Mouse (Mus musculus): ENCODE results near the gene Tnr. TPM values are rescaled to one million over a fixed set of nuclear protein-coding genes. Genes with fewer than 3 reads are reported as not detected.

Gene Tnr
- polyA plus RNA-seq, 1 experiment, result not detected

DNA sequence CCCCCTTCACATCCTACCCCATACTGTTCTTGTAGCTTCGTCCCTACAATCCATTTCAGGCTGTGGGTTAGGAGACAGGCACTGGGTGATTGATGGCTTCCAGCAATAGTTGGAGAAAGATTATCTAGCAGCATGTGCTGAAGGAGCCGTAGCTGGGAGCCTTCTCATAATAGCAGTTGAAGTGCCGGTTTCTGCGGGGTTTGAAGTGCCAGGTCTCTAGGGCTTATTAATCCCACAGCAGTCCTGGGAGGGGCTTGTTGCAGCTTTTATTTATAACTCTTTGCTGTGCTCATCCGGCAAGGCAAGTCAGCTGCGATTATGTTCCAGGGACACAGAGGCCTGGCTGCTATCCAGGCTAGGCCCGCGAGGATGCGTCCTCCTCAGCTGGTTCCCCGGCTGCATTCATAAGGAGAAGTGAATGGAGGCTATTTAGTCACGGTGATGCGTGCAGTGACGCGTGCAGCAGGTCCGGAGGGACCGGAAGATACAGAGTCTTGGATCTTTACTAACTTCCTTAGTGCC, 147.1 kb downstream of the Tnr start:
- TF ChIP-seq POLR2A (IDR thresholded peaks at IDR 0.05; ENCODE audit: low read depth, low read length), result no peak
- no peak for TF ChIP-seq CTCF (IDR thresholded peaks at IDR 0.05; ENCODE audit: extremely low read depth, insufficient read depth, insufficient read length, insufficient replicate concordance)
- no peaks in the 10 kb centered on the region for H3K27me3 ChIP-seq (ENCODE audit: control insufficient read depth, insufficient read depth, low read length)
- H3K4me3 ChIP-seq (ENCODE audit: extremely low read depth, insufficient read depth, insufficient read length), result no peak overlapping the region
- WGBS, result 69% methylated on average over 16 of the region's 16 CpGs
- no peak overlapping the region for H3K27ac ChIP-seq (ENCODE audit: insufficient read depth, low read length)
- no peaks in the 10 kb centered on the region for H3K36me3 ChIP-seq (ENCODE audit: control insufficient read depth, insufficient read depth, low read length)
- no peaks in the 10 kb centered on the region for H3K4me1 ChIP-seq (ENCODE audit: control insufficient read depth, insufficient read depth, insufficient read length)
- DNase-seq (ENCODE audit: low read depth in 1 of 2, low spot score in 2 of 2), result no peak

DNA sequence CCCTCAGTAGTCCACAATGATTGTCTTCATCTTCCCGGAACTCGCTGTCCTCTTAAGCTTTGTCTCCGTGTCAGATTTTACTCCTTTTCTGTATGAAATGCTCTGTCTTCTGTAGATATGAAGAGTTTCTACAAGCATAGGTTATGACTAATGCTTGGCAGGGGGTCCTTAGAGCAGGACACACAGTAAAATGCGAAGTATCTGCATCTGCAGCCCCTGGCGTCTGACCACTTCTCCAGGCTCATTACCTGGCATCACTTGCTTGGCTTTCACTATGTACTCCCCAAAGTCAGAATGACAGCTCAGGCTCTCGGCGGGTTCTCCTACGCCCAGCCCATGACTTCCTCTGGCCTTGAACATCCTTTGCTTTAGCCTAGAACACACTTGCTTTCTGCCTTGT, 147.6 kb downstream of the Tnr start:
- WGBS, result 79% methylated on average over 8 of the region's 8 CpGs
- Histone ChIP-seq H3K27ac (ENCODE audit: insufficient read depth, low read length) (no peak overlapping the region), H3K27me3 (ENCODE audit: control insufficient read depth, insufficient read depth, low read length) (no peaks in the 10 kb centered on the region), H3K4me1 (ENCODE audit: control insufficient read depth, insufficient read depth, insufficient read length) (no peaks in the 10 kb centered on the region), H3K4me3 (ENCODE audit: extremely low read depth, insufficient read depth, insufficient read length) (no peak overlapping the region), H3K36me3 (ENCODE audit: control insufficient read depth, insufficient read depth, low read length) (no peaks in the 10 kb centered on the region)
- TF ChIP-seq CTCF (IDR thresholded peaks at IDR 0.05; ENCODE audit: extremely low read depth, insufficient read depth, insufficient read length, insufficient replicate concordance), result no peak
- TF ChIP-seq POLR2A (IDR thresholded peaks at IDR 0.05; ENCODE audit: low read depth, low read length), result no peak
- no peak for DNase-seq (ENCODE audit: low read depth in 1 of 2, low spot score in 2 of 2)

DNA sequence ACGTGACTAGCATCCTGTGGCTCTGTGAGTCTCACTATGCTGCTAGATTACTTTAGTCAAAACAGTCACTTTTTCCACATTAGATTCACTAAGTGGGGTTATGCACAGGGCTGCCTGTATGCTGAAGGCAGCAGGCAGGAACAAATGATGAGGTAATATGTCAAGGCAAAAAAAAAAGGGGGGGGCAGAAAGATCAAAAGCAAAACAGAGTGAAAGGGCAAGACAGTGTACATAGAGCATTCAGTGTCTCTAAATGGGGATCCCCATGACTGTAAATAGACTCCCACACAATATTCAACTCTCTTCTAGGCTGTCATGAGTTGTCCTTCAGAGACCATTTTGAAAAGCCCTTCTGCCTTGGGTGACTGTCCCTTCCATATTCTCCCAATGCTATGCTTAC, 150.7 kb downstream of the Tnr start:
- 76% methylated on average over 1 of the region's 1 CpGs for WGBS
- Histone ChIP-seq H3K27ac (ENCODE audit: insufficient read depth, low read length) (no peak overlapping the region), H3K4me1 (ENCODE audit: control insufficient read depth, insufficient read depth, insufficient read length) (no peaks in the 10 kb centered on the region), H3K4me3 (ENCODE audit: extremely low read depth, insufficient read depth, insufficient read length) (no peak overlapping the region), H3K36me3 (ENCODE audit: control insufficient read depth, insufficient read depth, low read length) (no peaks in the 10 kb centered on the region), H3K27me3 (ENCODE audit: control insufficient read depth, insufficient read depth, low read length) (no peaks in the 10 kb centered on the region)
- no peak for DNase-seq (ENCODE audit: low read depth in 1 of 2, low spot score in 2 of 2)
- TF ChIP-seq CTCF (IDR thresholded peaks at IDR 0.05; ENCODE audit: extremely low read depth, insufficient read depth, insufficient read length, insufficient replicate concordance), result no peak
- no peak for TF ChIP-seq POLR2A (IDR thresholded peaks at IDR 0.05; ENCODE audit: low read depth, low read length)

DNA sequence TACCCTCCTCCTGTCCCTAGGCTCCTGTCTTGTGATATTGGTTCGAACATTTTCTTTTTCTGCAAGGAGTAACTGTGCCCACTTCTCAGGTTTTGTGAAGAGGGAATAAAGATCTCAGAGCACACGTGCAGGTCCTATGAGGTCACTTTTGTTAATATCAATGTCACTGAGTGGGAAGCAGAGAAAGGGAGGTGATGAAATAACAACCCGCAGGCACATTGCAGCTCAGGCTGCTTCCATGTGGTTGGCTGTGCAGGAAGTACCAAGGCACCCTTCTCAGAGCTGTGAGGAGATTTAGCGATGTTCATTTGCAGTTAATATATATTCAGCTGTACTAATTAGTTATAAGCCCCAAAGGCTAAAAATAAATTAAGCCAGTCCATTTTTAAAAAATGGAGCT, 151.9 kb downstream of the Tnr start:
- TF ChIP-seq POLR2A (IDR thresholded peaks at IDR 0.05; ENCODE audit: low read depth, low read length) (no peak), CTCF (IDR thresholded peaks at IDR 0.05; ENCODE audit: extremely low read depth, insufficient read depth, insufficient read length, insufficient replicate concordance) (no peak)
- H3K4me1 ChIP-seq (ENCODE audit: control insufficient read depth, insufficient read depth, insufficient read length), result no peaks in the 10 kb centered on the region
- DNase-seq (ENCODE audit: low read depth in 1 of 2, low spot score in 2 of 2), result no peak
- H3K27ac ChIP-seq (ENCODE audit: insufficient read depth, low read length), result no peak overlapping the region
- no peak overlapping the region for H3K4me3 ChIP-seq (ENCODE audit: extremely low read depth, insufficient read depth, insufficient read length)
- no peaks in the 10 kb centered on the region for H3K36me3 ChIP-seq (ENCODE audit: control insufficient read depth, insufficient read depth, low read length)
- 42% methylated on average over 4 of the region's 4 CpGs for WGBS
- H3K27me3 ChIP-seq (ENCODE audit: control insufficient read depth, insufficient read depth, low read length), result no peaks in the 10 kb centered on the region

DNA sequence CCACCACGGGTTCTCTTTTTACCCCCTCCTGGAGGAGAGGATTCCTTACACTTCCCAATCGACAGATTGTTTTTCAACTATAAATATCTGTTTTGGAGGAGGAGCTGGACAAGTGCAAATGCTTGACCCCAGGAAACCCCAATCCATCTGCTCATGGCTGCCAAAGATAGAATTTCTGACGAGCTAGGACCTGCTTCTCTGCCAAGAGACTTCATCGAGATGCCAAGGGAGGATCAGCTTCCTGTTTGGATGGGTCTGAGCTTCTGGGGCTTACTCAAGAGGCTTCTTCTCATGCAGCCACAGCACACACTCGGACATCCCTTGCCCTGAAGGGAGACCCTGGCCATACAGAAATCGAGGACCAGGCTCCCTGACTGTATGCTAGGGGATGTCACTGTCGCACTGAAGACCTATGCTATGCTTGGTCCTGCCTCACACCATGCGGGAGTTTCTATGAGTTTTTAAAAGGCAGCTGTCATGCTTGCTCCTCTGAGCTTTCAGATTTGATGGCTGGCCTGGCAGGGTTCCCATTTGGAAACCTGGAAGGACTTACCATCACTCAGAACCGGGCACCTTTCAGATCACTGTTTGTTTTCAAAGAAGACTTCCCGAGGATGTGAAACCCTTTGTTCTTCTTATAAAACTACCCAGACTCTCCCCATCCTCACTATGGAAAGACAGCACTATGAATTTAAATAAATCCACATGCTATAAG, 154.8 kb downstream of the Tnr start:
- Histone ChIP-seq H3K27me3 (ENCODE audit: control insufficient read depth, insufficient read depth, low read length) (no peaks in the 10 kb centered on the region), H3K36me3 (ENCODE audit: control insufficient read depth, insufficient read depth, low read length) (no peaks in the 10 kb centered on the region), H3K27ac (ENCODE audit: insufficient read depth, low read length) (no peak overlapping the region), H3K4me3 (ENCODE audit: extremely low read depth, insufficient read depth, insufficient read length) (no peak overlapping the region), H3K4me1 (ENCODE audit: control insufficient read depth, insufficient read depth, insufficient read length) (no peaks in the 10 kb centered on the region)
- DNase-seq (ENCODE audit: low read depth in 1 of 2, low spot score in 2 of 2), result no peak
- TF ChIP-seq POLR2A (IDR thresholded peaks at IDR 0.05; ENCODE audit: low read depth, low read length) (no peak), CTCF (IDR thresholded peaks at IDR 0.05; ENCODE audit: extremely low read depth, insufficient read depth, insufficient read length, insufficient replicate concordance) (no peak)
- 65% methylated on average over 10 of the region's 10 CpGs for WGBS

DNA sequence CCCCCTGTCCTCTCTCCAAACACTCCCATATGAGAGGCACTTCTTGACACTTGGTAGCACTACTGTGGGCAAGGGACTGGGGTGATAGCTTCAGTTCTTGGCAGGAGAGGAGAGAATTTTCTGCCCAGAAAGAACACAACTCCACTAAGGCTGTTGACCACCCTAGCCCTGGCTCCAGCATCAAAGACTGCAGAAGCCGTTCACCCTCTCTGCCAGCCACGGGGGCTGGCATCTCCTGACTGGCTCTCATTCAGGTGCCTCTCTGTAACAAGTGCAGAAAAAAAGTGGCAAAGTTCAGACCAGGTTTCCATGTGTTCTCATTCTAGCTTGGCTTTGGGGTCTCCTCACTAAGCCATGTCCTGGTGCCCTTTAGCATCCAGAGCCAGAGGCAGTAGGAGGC, 157.7 kb downstream of the Tnr start:
- no peak for DNase-seq (ENCODE audit: low read depth in 1 of 2, low spot score in 2 of 2)
- WGBS, result 85% methylated on average over 2 of the region's 2 CpGs
- Histone ChIP-seq H3K27ac (ENCODE audit: insufficient read depth, low read length) (no peak overlapping the region), H3K4me3 (ENCODE audit: extremely low read depth, insufficient read depth, insufficient read length) (no peak overlapping the region), H3K4me1 (ENCODE audit: control insufficient read depth, insufficient read depth, insufficient read length) (no peaks in the 10 kb centered on the region), H3K27me3 (ENCODE audit: control insufficient read depth, insufficient read depth, low read length) (no peaks in the 10 kb centered on the region), H3K36me3 (ENCODE audit: control insufficient read depth, insufficient read depth, low read length) (no peaks in the 10 kb centered on the region)
- TF ChIP-seq POLR2A (IDR thresholded peaks at IDR 0.05; ENCODE audit: low read depth, low read length) (no peak), CTCF (IDR thresholded peaks at IDR 0.05; ENCODE audit: extremely low read depth, insufficient read depth, insufficient read length, insufficient replicate concordance) (no peak)
